Mouse (Mus musculus) spleen, postnatal 14 days (tissue): ENCODE results near the gene Cbfa2t3.
"Not testable (repeated sequence)": the region's sequence is repeated elsewhere in the genome, so short reads cannot be mapped to it uniquely, and the experiment has no call there.

Source experiments
- DNase-seq, 2 experiments: peaks; one replicate each; pipeline ENCODE4 v3.0.0; 2021 to 2022; ENCODE audit warnings: low spot score in 2 of 2

Gene Cbfa2t3

DNA sequence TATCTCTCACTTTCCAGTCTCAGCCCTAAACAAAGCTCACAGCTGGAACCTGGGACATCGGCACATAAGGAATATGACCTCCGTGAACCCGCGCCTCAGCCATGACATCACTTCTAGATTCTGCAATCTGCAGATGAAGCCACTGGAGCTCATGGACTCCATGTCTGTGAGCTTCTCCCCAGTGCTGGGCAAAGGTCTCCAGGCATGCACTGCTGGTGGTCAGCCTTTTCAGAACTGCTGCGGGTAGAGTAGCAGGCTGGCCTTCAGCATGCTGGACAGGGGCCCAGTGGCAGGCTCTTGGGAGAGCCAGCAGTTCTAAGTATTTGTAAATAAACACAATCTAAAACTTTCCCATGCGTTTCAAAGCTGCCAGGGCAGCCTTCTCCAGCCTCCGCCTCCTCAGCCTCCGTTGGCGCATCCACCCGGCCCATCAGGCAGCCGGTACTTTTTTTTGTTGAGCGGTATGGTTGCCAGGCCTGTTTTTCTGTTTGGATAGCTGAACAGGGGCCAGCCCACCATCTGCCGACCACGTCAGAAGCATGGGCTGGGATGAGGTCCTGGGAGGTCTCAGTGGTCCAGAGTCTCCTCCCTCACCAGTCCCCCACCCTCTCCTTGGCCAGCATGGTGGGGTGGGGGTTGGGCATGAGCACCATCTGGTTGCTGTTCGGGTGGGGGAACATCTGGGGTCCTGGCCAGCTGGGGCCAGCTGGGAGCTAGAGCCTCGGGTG, 59.2 kb downstream of the Cbfa2t3 start:
- DNase-seq: no peak

DNA sequence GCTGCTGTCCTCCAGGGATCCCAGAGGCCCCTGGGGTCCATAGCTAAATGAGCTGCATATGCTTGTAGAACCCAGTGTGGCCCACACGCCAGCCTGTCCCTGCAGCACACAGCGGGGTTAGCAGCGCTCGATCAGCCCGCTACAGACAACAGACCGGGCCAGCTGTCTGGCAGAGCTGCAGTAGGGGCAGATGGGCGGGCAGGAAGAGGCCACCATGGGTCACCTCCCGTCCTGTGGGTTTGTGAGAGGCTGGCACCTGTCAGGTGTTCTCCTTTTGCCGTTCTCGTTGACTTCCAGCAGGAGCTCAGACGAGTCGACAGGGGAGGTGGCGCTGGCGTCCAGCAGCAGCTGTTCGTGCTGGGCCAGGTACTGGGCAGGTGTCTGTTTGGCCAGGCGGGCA, 60.3 kb downstream of the Cbfa2t3 start:
- DNase-seq: no peak

DNA sequence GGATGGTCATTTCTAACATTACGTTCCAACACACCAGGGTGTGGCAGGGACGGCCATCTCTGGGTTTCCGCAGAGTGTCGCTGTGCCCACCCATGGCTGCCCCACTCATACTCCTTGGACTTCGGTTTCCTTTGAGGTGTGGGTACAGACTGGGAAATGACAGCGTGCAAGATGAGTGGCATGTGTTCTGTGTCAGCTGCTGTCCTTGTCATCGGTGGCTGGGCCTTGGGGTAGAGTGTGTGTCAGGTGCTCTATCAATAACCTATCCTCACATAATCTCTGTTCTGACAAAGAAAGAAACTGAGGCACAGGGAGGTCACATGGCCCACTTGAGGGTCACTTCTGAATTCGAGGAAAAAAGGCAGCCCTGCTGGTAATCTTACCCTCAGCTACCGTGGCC, 61.7 kb downstream of the Cbfa2t3 start:
- DNase-seq: no peak

DNA sequence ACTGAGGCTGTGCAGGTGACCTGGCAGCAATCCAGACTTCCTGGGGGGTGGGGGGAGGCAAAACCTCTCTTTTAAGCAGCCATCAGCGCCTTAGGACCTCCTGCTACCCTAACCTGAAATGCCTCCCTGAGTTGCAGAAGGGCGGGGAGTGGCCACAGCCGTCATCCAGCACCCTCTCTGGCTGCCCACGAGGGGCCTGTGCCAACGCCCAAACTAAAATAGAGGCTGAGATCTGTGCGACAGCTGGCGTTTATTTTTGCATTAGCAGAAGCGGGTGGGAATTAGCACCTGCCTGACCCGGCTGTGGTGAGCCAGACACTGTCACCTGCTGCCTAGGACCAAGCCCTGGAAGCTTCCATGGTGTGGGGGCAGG, 62.1 kb downstream of the Cbfa2t3 start:
- no peak for DNase-seq

DNA sequence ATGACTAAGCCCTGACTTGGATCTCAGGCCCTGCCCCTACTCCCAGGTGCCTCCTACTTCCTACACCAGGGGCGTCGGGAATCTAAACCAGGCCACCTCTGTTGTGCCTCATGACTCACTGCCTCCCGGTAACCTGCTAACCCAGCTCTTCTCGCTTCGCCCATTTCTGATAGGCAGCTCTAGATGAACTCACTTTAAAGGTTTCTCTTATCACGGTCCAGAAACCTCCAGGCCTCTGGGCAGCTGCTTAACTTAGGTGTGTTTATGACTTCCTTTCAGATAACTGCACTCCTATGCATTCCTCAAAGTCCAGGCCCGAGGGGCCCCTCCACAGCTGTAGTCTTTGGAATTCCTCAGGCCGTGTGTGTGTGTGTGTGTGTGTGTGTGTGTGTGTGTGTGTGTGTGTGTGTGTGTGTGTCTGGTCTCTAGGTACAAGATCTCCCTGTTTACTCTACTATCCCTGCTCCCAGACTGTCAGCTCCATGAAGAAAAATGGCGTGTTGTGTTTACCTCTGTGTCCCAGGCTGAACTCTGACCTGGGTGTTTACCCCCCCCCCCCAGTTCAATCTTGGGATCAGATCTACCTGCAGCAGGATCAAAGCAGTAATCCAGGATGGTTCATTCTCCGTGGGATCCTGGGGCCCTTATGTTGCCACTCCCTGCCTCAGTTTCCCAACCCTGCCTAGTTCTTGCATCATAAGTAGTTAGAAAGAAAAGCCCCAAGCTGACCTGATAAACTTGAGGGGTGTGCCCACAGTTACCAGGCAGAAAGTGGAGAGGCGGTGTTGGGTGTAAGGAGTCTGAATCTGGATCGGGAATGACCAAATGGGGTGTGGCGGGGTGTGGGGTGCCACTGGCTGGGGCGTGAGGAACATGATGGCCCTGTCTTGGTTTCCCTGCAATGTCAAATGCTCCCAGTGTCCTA, 62.8 kb downstream of the Cbfa2t3 start:
- no peak for DNase-seq

DNA sequence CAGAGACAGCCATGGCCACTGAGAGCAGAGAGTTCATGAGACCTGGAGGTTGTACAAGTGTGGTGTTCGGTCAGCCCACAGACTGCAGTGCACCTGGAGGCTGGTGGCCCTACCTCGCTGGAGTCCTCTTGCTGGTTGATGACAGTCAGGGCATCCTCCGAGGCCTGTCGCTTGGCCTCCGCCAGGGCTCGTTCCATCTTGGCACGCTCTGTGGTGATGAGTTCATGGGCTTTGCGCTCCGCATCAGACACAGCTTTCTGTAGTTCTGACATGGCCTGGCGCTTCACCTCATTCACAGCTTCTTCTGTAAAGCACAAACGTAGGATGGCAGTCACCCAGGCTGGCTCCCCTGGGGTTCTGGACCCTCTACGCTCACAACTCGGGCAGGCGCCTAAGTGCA, 65.7 kb downstream of the Cbfa2t3 start:
- DNase-seq: no peak

DNA sequence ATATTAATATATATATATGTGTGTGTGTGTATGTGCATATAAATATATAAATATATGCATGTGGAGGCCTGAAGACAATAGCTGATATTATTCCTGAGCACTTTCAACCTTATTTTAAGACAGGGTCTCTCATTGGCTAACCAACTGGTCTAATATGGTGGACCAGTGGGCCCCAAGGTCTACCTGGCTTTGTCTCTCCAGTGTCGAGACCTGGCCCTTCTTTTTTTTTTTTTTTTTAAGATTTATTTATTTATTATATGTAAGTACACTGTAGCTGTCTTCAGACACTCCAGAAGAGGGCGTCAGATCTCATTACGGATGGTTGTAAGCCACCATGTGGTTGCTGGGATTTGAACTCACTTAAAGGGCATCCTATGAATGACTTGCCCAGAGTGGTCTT, 66.8 kb downstream of the Cbfa2t3 start:
- DNase-seq: not testable (repeated sequence)

DNA sequence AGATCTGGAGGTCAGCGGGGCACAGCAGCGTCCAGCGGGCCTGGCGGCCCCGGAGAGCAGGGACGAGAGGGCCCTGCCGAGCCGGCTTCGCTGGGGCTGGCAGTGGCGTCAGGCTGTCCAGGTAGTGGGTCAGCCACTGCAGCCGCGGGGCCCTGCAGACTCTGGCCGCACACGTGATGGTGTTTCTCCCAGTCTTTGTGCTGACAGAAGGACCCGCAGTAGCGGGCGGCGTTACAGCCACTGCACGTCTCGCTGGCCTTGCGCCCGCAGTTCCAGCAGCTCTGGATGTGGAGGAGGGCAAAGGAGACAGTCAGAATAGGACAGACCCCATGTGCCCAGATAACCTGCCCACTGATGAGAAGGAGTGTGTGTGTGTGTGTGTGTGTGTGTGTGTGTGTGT, 68.2 kb downstream of the Cbfa2t3 start:
- no peak for DNase-seq

DNA sequence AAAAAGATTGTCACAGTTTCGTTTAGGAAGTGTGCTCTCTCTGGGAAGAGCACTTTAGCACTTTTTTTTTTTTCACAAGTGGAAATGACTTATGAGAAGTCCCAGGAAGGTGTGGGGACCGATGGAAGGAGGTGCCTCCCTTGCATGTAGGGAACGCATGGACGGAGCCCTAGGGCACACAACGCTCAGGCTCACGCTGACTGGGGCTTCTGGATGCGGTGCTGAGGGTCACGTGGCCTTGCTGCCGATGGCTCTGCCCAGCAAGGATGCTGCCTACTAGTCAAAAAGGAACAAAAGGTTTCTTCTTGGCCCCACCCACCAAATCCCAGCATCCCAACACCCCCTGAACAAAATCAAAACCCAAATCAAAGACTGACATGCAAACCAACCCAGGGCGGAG, 69.5 kb downstream of the Cbfa2t3 start:
- no peak for DNase-seq

DNA sequence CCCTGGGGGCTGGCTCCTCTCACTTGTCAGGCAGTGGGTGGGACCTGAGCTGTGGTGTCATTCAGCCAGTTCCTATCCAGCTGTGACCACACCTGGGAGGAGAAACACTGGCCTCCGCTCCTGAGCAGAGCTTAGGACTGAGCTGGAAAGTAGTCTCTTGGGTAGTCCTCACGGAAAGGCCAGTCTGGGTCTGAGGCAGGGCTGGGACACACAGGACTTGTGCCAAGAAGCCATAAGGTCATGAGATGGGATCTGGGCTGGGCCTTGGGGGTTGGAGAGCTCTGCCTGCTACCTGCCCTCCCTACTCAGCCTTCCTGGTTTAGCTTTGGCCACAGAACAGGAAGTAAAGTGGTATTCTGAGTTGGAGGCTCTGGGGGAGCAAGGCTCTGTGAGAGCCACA, 72.0 kb downstream of the Cbfa2t3 start:
- no peak for DNase-seq

DNA sequence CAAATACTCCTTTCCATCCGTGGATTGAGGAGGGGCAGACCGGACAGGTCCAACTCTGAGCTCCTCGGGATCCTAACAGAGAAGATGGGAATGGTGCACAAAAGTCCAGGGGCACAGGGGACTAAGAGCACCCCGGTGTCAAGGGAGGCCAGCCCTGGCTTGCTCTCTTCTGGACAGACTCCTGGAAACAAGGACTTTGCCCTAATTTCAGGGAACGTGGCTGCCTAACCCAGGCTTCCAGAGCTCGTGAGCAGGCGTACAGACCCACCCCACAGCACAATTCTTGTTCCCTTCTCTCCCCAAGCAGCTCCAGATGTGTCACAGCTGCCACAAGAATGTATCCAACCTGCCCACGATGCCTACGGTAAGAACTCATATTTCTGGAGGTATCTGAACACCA, 73.1 kb downstream of the Cbfa2t3 start:
- no peak for DNase-seq

DNA sequence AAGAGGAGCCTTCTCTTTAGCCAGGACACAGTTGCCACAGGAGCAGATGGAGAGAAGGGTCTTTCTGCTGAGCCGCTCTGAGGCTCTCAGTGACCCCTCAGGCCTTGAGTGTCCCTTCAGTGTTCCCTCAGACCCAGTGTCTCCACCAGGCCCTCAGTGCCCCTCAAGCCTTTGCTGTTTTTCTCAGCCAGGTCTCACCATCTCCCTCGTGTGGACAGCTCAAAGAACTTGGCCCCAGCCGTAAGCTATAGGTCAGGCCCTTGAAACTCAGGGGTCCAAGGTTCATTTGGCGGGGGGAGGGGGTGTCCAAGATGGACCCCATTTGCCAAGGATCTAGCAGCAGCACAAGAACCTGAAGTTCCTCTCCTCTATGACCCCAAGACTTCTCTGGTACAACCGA, 74.3 kb downstream of the Cbfa2t3 start:
- DNase-seq: no peak

DNA sequence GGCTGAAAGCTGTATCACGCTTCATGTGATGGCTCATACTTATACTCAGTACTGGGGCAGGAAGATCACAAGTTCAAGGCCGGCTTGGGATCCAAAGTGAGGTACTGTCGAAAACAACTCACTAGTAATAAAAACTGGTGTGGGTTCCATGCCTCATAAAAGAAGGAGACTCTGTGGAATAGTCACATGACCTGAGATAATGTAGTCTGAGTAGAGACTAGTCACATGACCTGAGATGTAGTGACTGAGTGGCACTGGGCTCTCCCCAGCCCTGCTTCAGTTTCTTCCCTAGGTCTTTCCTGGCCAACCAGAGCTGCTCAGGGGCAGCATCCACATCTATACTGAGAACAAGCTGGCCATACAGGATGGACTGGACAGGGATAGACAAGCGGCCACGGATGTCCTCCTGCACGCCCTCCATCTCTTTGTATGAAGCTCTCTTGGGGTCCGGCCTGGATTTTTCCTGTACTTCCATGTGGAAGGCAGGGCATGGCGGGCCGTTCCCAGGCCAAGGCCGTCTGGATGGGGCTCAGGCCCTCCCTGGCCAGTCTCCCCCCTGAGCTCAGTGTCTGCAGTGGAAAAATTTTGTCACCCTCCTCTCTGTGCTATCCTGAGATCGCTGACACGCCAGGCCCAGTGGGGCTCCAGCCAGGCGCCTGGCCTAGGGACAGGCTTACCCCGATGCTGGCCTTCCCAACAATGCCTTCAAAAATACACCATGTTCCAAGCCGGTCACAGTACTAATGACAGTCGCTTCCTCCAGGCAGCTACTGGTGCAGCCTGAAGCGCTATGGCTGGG, 74.9 kb downstream of the Cbfa2t3 start:
- no peak for DNase-seq

DNA sequence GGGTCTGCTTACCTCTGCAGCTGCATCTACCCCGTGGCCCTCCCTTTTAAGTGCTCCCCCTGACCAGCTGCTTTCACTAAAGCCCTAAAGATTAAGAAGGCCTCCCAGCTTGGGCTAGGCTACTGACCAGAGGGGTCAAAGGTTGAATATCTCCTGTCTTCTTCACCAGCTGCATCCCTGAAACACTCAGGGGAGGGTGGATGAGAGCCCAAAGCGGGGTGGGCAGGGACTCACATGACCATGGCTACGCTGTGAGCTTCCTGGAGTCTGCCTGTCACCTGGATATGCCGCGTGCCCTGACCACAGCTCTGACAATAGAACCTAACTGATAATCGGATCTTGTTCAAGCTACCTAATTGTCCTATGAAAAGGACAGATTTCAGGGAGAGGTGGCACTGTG, 76.2 kb downstream of the Cbfa2t3 start, which contains the start of gene Pabpn1l:
Pabpn1l (minus strand) TSS at position 13 of the 400 bp plus-strand sequence.
- DNase-seq: no peak

DNA sequence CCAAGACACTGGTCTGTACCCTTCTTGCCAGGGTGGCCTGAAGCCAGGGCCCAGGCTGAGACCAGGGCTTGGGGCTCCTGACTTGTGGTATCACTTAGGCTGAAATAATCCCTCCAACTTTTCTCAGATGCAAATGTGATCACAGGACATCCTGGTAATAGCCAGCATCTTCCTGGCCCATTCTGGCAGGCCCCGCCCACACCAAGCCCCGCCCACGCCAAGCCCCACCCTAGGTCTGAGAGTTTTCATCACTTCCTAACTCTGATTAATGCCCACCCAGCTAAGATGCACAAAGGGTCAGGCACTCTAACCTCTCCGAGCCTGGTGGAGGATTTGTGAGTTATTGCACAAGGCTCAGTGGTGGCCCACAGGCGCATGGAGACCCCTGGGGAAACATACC, 78.5 kb downstream of the Cbfa2t3 start:
- no peak for DNase-seq

DNA sequence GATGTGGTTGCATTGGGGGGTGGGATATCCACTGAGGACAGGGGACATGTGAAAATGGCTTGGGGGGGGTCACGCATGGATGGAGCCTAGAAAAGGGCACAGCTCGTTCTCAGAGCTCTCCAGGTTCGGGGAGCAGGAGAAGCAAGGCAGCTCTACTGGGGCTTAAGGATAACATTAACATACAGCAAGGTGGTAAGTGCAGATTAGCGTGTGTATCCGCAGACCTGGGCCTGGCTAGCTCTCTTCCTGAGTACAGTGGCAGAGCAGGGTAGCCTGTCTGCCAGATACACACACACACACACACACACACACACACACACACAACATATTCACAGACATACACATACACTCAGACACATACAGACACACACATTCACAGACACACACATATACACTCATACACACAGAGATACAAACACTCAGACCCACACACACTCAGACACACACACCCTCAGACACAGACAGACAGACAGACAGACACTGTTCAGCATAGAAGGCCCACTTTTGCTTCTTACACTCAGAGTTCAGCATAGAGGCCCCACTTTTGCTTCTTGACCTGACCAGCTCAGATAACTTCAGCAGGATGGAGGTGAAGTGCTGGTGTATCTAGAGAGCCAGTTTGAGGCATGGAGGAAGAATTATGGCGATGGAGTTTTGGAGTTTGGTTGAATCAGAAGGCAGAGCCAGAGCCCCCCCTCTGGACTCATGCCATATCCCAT, 80.1 kb downstream of the Cbfa2t3 start:
- peak in 1 of 2 experiments; percentile 34 for DNase-seq

DNA sequence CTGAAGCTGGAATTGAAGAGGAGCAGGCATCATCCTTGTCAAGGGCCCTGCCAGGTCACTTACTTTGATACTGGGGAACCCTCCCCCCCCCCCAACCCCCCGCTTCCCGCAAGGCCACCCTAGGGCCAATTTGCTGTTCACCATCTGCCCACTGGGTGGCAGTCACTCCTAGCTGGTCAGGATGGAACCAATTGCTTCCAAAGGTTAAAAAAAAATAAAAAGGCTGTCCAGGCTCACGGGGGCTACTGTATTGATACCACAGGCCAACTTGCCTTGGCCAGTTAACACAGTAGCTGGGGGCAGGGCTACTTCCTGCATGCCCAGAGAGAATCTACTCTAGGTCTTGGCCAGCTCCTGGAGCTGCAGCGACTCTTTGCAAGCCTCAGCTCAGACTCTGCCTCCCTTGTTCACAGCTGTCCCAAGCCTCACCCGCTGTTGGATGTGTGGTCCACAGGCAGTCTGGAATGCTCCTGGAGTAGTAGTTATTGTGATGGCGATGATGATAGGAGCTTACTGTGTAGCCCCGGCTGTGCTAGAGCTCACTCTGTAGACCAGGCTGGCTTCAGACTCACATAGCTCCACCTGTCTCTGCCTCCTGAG, 80.9 kb downstream of the Cbfa2t3 start:
- peak; percentile 71 to 88 for DNase-seq

DNA sequence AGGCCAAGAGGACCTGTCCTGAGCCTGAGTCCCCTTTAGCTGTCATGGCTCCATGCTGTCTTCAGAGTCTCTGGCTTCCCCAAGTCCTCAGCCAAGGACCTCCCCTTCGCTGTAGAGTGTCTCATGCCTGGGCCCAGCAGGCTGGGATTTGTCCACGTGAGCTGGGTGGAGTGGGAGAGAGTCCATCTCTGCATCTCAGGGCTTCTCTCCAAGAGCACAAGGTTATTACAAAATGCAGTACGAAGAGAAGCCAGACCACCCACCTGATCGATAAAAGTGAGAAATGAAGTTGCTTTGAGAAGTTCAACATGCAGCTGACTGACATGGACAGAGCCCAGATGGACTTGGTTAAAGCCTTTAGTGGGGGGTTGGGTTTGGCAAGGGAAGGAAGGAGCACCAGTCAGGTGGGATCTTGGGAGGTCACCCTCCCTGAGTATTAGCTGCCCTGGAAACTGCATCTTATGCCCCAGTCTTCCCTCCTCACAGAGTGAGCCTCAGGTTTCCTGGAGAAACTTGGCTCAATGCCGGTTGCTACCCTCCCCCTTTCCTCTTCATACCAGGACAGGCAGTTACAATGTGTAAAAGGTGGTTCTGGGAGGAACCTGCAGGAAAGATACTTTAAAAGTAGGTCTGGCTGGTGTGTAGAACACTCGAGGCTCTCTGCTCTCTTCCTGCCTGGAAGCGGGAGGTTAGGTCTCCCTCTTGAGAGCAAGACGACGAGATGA, 82.6 kb downstream of the Cbfa2t3 start:
- DNase-seq: no peak

DNA sequence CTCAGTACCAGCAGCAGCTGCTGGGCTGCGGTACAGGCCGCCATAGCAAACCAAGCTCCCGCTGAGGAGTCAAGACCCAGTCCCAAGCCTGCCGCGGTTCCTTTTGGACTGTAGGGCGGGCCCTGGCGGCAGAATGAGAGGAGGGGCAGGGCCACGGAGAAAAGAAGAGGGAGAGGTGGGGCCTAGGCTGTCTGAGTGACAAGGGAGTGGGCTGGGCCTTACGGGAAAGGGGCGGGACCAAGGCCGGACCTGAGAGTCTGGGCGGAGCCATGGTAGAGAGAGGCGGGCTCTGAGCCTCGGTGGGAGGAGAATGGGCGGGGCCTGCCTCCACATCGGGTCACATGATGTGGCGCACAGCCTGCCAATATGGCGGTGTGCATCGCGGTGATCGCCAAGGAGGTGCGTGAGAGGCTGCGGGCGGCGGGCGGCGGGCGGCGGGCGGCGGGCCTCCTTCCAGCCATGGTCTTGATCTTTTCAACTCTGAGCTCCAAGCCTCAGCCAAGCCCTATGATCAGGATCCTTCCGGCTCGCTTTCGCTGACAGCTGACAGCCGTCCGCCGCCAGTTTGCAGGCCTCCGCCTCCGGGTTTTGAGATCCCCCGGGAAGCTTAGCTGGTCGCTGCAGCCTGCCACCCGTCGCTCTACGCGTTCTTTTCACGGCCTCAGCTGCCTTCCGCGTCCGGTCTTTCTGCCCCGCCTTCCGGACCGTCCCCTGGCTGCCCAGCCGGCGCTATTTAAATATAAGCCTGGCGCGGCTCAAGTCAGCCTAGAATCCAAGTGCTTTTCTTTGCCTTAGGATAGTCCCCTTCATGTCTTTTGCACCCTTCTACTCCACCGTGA, 87.4 kb downstream of the Cbfa2t3 start, which contains the start of the genes Galns and Trappc2l:
Galns (minus strand) TSS at position 169 of the 839 bp plus-strand sequence.
Trappc2l (plus strand) TSS at position 346 of the 839 bp plus-strand sequence.
- DNase-seq: peak; percentile 92 to 93
